Mouse (Mus musculus) retina, postnatal 1 day (tissue): ENCODE data around the gene S100a5.

ENCODE experiments used
- DNase-seq: peaks from one replicate; pipeline ENCODE4 v3.0.0-alpha.2; 2012

The S100a5 gene

DNA sequence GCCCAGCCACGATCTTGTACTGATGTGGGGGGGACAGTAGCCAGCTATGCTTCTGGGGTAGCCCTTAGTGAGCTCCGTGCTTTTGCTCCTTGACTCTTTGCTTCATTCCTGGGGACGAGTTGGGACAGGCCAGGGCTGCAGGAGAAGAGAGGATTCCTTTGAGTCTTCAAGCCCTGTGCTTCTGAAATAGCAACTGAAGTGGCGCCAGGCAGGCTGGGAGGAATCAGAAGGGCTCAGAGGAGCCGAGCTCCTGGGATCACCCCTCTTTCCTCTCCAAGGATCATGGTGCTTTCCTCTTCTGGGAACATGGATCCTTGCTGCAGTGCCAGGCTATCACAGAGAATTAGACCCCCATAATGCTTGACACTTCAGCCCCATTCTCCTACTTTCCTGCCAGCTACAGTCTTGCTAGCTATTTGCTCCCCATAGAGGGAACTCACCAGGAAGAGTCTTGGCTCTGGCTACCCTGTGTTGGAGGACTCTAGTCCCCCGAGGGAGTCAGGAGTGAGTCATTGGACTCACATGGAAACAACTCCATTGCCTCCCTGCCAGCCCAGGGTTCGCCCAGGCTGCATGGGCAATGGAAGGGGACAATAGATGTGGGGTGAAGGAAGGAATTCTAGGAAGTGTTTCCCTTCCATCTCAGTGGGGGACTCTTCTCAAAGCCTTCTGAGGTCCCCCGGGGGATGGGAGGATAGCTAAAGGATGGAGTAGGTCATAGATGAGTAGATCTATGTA, 7.7 kb upstream of the S100a5 start:
- no peak for DNase-seq

- no peak for DNase-seq
Observed at GRCm38 (mm10) chr3:90601486-90602110, 6.7 kb upstream of the S100a5 start, which contains the start of gene Gm42674. TSS of gene Gm42674 (plus strand) at chr3:90601904.

- peak; percentile 24 for DNase-seq
Observed at GRCm38 (mm10) chr3:90603623-90604022, 4.7 kb upstream of the S100a5 start, which contains the start of gene S100a4. TSS of gene S100a4 (plus strand) at chr3:90603771.

DNA sequence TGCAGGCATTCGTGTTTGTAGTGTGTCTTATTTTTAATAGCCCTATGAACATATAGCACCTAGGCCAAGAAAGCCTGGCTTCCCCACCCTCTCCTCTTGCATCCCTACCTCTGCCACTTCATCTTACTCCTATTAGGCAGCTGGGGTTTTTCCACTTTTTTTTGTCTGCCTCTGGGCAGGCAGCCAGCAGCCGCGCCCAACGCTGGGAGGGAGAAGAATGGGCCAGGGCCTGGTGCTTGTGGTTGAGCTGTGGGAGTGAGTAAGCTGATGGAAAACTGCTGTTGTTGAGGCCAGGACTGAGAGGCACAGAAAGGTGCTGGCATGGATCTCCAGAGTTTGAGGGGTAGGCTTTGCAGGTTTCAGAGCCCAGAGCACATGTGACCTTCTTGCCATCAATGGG, 3.9 kb upstream of the S100a5 start:
- peak; percentile 63 for DNase-seq

- no peak for DNase-seq
Observed at GRCm38 (mm10) chr3:90605049-90605448, 3.3 kb upstream of the S100a5 start.

- no peak for DNase-seq
Observed at GRCm38 (mm10) chr3:90605736-90606135, 2.6 kb upstream of the S100a5 start.

GRCm38 (mm10) chr3:90606185-90606584, 2.1 kb upstream of the S100a5 start:
- no peak for DNase-seq

DNA sequence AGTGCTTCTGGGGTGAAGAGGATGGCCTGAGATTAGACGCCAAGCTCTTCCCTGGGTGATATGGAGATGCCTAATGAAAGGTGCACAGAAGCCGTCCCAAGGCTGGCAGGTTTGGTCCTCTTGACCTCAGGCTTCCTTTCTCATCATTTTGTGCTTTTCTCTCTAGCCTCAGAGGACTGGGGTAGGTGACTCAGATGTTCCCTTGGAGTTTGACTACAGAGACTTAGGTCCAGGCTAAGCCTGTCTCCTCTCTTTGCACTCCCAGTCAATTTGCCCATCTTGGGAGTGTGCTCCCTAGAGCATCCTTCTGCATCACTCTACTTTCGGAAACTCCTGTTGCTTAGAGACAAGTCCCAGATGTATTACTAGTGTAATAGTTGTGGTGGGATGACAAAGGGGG, 962 bp upstream of the S100a5 start:
- no peak for DNase-seq

- no peak for DNase-seq
Observed at GRCm38 (mm10) chr3:90609102-90609501, 779 bp downstream of the S100a5 start.

DNA sequence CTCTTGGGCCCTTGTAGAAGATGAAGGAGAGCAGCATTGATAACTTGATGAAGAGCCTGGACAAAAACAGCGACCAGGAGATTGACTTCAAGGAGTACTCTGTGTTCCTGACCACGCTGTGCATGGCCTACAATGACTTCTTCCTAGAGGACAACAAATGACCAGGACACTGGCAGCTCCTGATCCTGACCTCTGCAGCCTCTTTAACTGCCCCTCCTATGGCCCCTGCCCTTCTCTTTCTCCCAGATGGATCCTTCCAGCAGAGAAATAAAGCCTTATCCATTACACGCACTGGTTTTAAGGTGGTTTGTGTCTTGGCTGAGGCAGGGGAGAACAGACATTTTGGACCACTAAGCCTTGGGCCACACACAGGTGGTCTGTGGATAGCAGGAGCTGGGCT, 3.2 kb downstream of the S100a5 start:
- no peak for DNase-seq

GRCm38 (mm10) chr3:90612061-90612460, 3.7 kb downstream of the S100a5 start:
- no peak for DNase-seq

DNA sequence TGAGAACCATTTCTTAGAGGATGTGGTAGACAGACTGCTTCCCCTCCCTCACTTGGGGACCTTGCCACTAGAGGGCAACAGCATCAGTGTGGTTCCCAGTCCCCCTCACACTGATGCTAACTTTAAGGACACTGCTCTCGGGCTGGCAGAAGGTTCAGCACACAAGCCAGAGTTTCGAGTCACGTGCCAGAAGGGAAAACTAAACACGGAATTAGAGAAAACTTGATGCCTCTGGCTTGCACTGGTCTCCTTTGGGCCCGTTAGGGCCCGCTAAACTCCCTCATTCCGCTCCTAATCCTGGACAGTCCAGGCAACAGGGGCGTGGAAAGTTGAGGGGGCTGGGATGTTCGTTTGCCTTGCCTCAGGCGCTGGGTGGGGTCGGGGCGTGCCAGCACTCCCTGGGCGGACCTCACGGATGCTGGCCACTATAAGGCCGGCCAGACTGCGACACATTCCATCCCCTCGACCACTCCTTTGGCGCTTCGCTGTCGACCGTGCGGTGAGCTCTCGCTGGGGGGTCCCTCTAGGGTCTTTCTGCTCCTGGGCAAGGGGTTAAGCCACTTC, 4.5 kb downstream of the S100a5 start, which contains the start of gene S100a6:
Gene S100a6, plus strand, starts transcription at position 155 of the 564 bp plus-strand sequence.
- DNase-seq = peak; percentile 79

- no peak for DNase-seq
Observed at GRCm38 (mm10) chr3:90613461-90614147, 5.3 kb downstream of the S100a5 start.

GRCm38 (mm10) chr3:90614148-90614530, 5.8 kb downstream of the S100a5 start:
- DNase-seq = no peak

DNA sequence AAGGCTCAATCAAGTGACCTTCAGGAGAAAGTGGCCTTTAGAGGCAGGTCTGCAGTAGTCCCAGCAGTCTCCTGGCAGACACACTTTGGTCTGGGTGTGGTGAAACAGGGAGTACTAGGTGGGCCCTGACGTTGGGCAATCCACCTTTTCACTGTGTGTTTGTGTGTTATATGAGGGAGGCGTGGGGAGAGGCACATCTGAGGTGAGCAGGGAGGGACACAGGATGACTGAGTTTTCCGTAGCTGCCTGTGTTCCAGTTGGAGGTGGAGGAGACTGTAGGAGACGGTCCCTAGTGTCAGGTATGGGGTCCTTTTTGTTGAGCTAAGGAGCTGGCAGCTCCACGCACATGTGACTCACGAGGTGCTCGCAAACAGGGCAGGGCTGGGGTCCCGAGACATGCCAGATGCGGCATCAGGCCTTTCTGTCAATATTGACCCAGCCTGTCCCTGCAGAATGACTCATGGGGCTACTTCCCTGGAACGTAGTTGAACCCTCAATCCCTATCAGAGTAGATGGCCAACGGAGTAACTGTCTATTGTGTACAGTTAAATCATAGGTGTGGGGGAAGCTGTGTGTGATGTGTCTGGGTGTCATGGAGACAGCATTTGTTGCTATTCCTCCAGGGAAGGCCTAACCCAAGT, 6.4 kb downstream of the S100a5 start:
- DNase-seq = no peak

GRCm38 (mm10) chr3:90615415-90615814, 7.1 kb downstream of the S100a5 start:
- DNase-seq = peak; percentile 85

DNA sequence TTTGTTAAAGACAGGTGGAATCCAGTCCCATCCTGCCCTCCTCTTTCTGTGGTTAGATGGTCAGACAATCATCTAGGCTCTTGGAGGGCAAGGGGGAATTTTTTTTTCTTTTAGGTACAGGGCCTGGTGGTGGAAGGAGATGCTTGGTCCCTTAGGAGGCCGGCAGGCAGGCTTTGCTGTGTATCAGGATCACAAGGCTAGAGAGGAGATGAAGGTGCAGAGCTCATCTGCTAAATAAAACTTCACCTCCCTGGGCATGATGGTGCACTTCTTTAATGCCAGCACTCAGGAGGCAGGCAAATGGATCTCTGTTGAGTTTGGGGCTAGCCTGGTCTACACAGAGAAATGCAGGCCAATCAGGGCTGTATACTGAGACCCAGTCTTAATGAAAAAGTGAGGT, 7.6 kb downstream of the S100a5 start:
- DNase-seq = no peak

GRCm38 (mm10) chr3:90617586-90617985, 9.3 kb downstream of the S100a5 start:
- DNase-seq = no peak

GRCm38 (mm10) chr3:90621552-90621951, 13.2 kb downstream of the S100a5 start:
- DNase-seq = no peak

- DNase-seq = peak; percentile 96
Observed at GRCm38 (mm10) chr3:90623435-90624071, 15.2 kb downstream of the S100a5 start.

DNA sequence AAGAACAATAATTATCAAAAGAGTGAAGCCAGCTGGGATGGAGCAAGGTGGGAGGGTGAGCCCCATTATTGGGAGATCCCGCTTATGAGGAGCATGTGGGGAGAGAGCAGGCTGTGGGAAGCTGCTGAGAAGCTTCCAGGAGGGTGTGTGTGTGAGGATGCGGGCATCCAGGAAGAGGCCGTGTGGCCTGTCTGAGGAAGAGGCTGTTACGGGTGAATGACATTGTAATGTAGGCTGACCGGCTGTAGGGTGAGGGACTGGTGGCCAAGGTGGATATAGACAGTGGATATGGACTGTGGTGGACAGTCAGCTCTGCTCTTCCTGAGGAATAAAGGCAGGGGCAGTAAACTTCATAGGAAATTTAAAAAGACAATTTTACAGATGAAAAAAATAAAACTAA, 17.2 kb downstream of the S100a5 start:
- DNase-seq = no peak

- no peak for DNase-seq
Observed at GRCm38 (mm10) chr3:90626266-90627021, 18.1 kb downstream of the S100a5 start.
